Comparison of ENCODE assay signal across 10 mouse cellular contexts in the genomic region with DNA sequence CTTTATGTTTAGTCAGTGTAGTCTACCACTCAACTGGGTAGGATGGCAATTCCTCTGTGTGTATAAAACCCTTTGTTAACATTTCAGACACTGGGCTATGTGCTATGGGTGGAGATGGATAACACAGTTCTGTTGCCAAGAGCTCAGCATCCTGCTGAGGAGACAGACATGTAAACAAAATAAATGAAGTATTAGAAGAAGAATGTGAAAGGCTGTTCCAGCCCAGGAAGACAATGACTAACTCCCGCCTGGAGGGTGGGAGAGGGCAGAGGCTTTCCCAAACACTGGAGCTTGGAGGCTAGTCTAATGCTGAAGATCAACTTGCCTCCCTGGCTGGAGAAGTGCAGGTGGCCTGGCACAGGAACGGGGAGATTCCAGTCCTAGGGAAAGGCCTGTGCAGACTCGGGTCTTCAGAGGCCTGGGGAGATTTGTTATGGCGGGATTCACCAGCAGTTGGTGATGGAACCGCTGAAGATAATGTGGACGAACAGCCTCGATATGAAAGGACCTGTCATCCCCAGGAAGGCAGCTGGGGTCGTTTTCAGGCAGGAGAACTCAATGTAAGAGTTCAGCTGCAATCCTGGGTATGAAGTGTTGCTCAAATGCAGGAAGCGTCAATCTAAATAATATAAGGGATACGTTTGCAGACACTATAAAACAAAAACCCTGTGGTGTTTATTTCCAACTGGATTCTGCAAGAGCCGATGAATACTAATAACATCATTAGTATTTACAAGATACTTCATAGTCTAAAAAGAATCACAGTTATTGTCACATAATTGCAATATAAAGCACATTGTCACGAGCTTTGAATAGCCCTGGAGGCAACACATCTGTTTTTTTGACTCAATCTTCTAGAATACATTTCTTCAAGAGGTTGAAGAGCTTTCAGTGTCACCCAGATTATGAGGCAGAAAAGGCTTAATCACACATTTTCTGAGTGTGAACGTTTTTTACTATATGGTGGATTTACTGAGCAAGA.
A peak's percentile ranks its signal among the peaks of the same experiment; 100 is the strongest.
DNase-seq lines count a peak whose midpoint lies in the region; ATAC-seq and TF ChIP-seq lines count a peak whose summit lies in the region.
"Had no signal": no experiment of that assay in that cellular context is flagged by ENCODE, and none has a peak within 500 bp of the region (broad histone marks: within the 10 kb centered on the region; RNA-seq: fewer than 3 reads in every experiment).

No protein-coding gene starts in this region.

- ATAC-seq in forebrain, postnatal 0 days, result peak; percentile 40

- no peak for TF ChIP-seq CTCF in forebrain, postnatal 0 days (IDR thresholded peaks at IDR 0.05; ENCODE audit: low read depth)

- H3K9me3 ChIP-seq in forebrain, postnatal 0 days (ENCODE audit: low read length), result no peaks in the 10 kb centered on the region
- H3K9me3 ChIP-seq: embryonic facial prominence, embryonic 12.5 days; limb, embryonic 15.5 days had no signal

- WGBS in forebrain, postnatal 0 days, result 37% methylated on average over 13 of the region's 13 CpGs

- peak; percentile 4 for DNase-seq in urinary bladder, postnatal 14 days (ENCODE audit: low spot score)
- no peak for DNase-seq in urinary bladder, postnatal 10 days (ENCODE audit: low spot score)
- DNase-seq in forebrain, postnatal 0 days, result peak; percentile 14
- peak; percentile 38 for DNase-seq in lung, postnatal 14 days
- DNase-seq in thymus, postnatal 14 days, result no peak
- DNase-seq in spleen, adult 18-20 months, result no peak
- no peak for DNase-seq in frontal cortex, postnatal 25 days (ENCODE audit: low spot score in 2 of 2)

- no peaks in the 10 kb centered on the region for H3K27me3 ChIP-seq in forebrain, postnatal 0 days (ENCODE audit: insufficient read depth, low read length)
- H3K27me3 ChIP-seq: embryonic facial prominence, embryonic 12.5 days; limb, embryonic 15.5 days had no signal

- H3K36me3 ChIP-seq in forebrain, postnatal 0 days (ENCODE audit: insufficient read depth), result no peaks in the 10 kb centered on the region
- H3K36me3 ChIP-seq: embryonic facial prominence, embryonic 12.5 days; G1E; limb, embryonic 15.5 days had no signal

- no peak overlapping the region for H3K9ac ChIP-seq in forebrain, postnatal 0 days
- H3K9ac ChIP-seq: embryonic facial prominence, embryonic 12.5 days; limb, embryonic 15.5 days had no signal

- no peak overlapping the region for H3K4me3 ChIP-seq in forebrain, postnatal 0 days (ENCODE audit: low read depth, low read length)
- H3K4me3 ChIP-seq: embryonic facial prominence, embryonic 12.5 days; limb, embryonic 15.5 days had no signal

- H3K27ac ChIP-seq in forebrain, postnatal 0 days (ENCODE audit: low read depth, low read length), result no peak overlapping the region
- H3K27ac ChIP-seq: embryonic facial prominence, embryonic 12.5 days had no signal

- no peaks in the 10 kb centered on the region for H3K4me1 ChIP-seq in forebrain, postnatal 0 days (ENCODE audit: insufficient read depth)

- no peak overlapping the region for H3K4me2 ChIP-seq in forebrain, postnatal 0 days (ENCODE audit: low read depth)
- H3K4me2 ChIP-seq: limb, embryonic 15.5 days had no signal

Comparison
In these comparisons a context has a peak if more than half of its experiments do, and no peak if none do; other contexts are left out.
1. DNase-seq: peak in urinary bladder, postnatal 14 days (single experiment), forebrain, postnatal 0 days (single experiment) and lung, postnatal 14 days (single experiment); none in urinary bladder, postnatal 10 days (single experiment), thymus, postnatal 14 days (single experiment), spleen, adult 18-20 months (0 of 2) and frontal cortex, postnatal 25 days (0 of 2).